20 mouse cellular contexts compared by ENCODE assay signal in genomic region chr2:154632203-154632780, GRCm38 (mm10). TPM values are rescaled to one million over a fixed set of nuclear protein-coding genes. Genes with fewer than 3 reads are reported as not detected.
DNase-seq lines count a peak whose midpoint lies in the region; ATAC-seq and TF ChIP-seq lines count a peak whose summit lies in the region.
"Had no signal": no experiment of that assay in that cellular context is flagged by ENCODE, and none has a peak within 500 bp of the region (broad histone marks: within the 10 kb centered on the region; RNA-seq: fewer than 3 reads in every experiment).

No protein-coding gene starts in this region.

- peaks cover 51% of the 10 kb centered on the region for H3K36me3 ChIP-seq in heart, embryonic 12.5 days
- no peaks in the 10 kb centered on the region for H3K36me3 ChIP-seq in liver, embryonic 11.5 days (ENCODE audit: control insufficient read depth, insufficient read depth, low read length)
- 0 out of 2 replicates have a peak, but pooled peaks cover 3% of the 10 kb centered on the region for H3K36me3 ChIP-seq in kidney, adult 2 months (ENCODE audit: control insufficient read depth, insufficient read depth, low read length)
- H3K36me3 ChIP-seq in midbrain, embryonic 15.5 days (replicated peaks): peaks cover 28% of the 10 kb centered on the region; the same call in 1 of the 2 replicates

- no peaks in the 10 kb centered on the region for H3K4me1 ChIP-seq in heart, embryonic 12.5 days (replicated peaks)
- peaks cover 3% of the 10 kb centered on the region; the same call in 1 of the 2 replicates for H3K4me1 ChIP-seq in bone marrow, adult 2 months (ENCODE audit: control insufficient read depth, insufficient read depth, low read length)
- peaks cover 23% of the 10 kb centered on the region for H3K4me1 ChIP-seq in liver, embryonic 11.5 days (replicated peaks; ENCODE audit: control insufficient read depth, insufficient read depth, low read length)
- H3K4me1 ChIP-seq in kidney, adult 2 months (ENCODE audit: control insufficient read depth, insufficient read depth, low read length): no peaks in the 10 kb centered on the region
- H3K4me1 ChIP-seq in midbrain, embryonic 15.5 days: no peaks in the 10 kb centered on the region
- H3K4me1 ChIP-seq: embryonic facial prominence, embryonic 12.5 days; hindbrain, embryonic 15.5 days had no signal

- H3K27me3 ChIP-seq in heart, embryonic 12.5 days (replicated peaks): no peaks in the 10 kb centered on the region
- no peaks in the 10 kb centered on the region for H3K27me3 ChIP-seq in liver, embryonic 11.5 days (replicated peaks; ENCODE audit: control insufficient read depth, insufficient read depth, low read length)
- H3K27me3 ChIP-seq in kidney, adult 2 months (replicated peaks; ENCODE audit: control insufficient read depth, insufficient read depth, low read length): no peaks in the 10 kb centered on the region
- H3K27me3 ChIP-seq in midbrain, embryonic 15.5 days (replicated peaks): no peaks in the 10 kb centered on the region
- H3K27me3 ChIP-seq: embryonic facial prominence, embryonic 12.5 days; hindbrain, embryonic 15.5 days had no signal

- TF ChIP-seq POLR2A in bone marrow, adult 2 months (IDR thresholded peaks at IDR 0.05; ENCODE audit: borderline replicate concordance, control insufficient read depth, low read depth, low read length): peak; percentile 54; the same call in 1 of the 2 replicates
- no peak for TF ChIP-seq POLR2A in kidney, adult 2 months (IDR thresholded peaks at IDR 0.05; ENCODE audit: low read depth, low read length)

- no peak overlapping the region for H3K4me2 ChIP-seq in heart, embryonic 12.5 days
- peak overlapping the region; percentile 65 for H3K4me2 ChIP-seq in liver, embryonic 11.5 days
- H3K4me2 ChIP-seq in midbrain, embryonic 15.5 days: no peak overlapping the region
- H3K4me2 ChIP-seq: embryonic facial prominence, embryonic 12.5 days; hindbrain, embryonic 15.5 days had no signal

- no peaks in the 10 kb centered on the region for H3K9me3 ChIP-seq in heart, embryonic 12.5 days (replicated peaks)
- no peaks in the 10 kb centered on the region for H3K9me3 ChIP-seq in liver, embryonic 11.5 days (ENCODE audit: control insufficient read depth, low read length)
- no peaks in the 10 kb centered on the region for H3K9me3 ChIP-seq in midbrain, embryonic 15.5 days
- H3K9me3 ChIP-seq: embryonic facial prominence, embryonic 12.5 days; hindbrain, embryonic 15.5 days had no signal

- H3K4me3 ChIP-seq in heart, embryonic 12.5 days: no peak overlapping the region
- H3K4me3 ChIP-seq in bone marrow, adult 2 months (replicated peaks; ENCODE audit: control insufficient read depth, low read depth, low read length): peak overlapping the region; percentile 52
- peak overlapping the region; percentile 53 for H3K4me3 ChIP-seq in liver, embryonic 11.5 days (ENCODE audit: low read depth, low read length)
- H3K4me3 ChIP-seq in kidney, adult 2 months (ENCODE audit: insufficient read depth, low read depth, low read length): no peak overlapping the region
- no peak overlapping the region for H3K4me3 ChIP-seq in midbrain, embryonic 15.5 days
- H3K4me3 ChIP-seq: embryonic facial prominence, embryonic 12.5 days; hindbrain, embryonic 15.5 days had no signal

- DNase-seq in heart, postnatal 36 days: no peak
- DNase-seq in liver, embryonic 11.5 days (ENCODE audit: low spot score): peak; percentile 64
- peak; percentile 72 to 79 for DNase-seq in spleen, postnatal 10 days (ENCODE audit: low spot score in 2 of 2)
- no peak for DNase-seq in urinary bladder, postnatal 36 days (ENCODE audit: low spot score in 2 of 2)
- DNase-seq in kidney, adult 2 months: no peak
- DNase-seq: adrenal gland, postnatal 10 days; B cell, adult 2 months; cerebellum, postnatal 36 days; kidney, adult 9 months; lung, adult 2 months had no signal

- peak overlapping the region; percentile 28; the same call in 1 of the 2 replicates for H3K27ac ChIP-seq in heart, embryonic 12.5 days (ENCODE audit: poor library complexity, severe bottlenecking)
- H3K27ac ChIP-seq in bone marrow, adult 2 months (ENCODE audit: control insufficient read depth, insufficient read depth, low read depth, low read length, poor library complexity): peak overlapping the region; percentile 90
- H3K27ac ChIP-seq in liver, embryonic 11.5 days (ENCODE audit: low read depth, low read length): peak overlapping the region; percentile 99
- H3K27ac ChIP-seq in kidney, adult 2 months (ENCODE audit: insufficient read depth, low read depth, low read length): no peak overlapping the region
- H3K27ac ChIP-seq in midbrain, embryonic 15.5 days: no peak overlapping the region
- H3K27ac ChIP-seq: embryonic facial prominence, embryonic 12.5 days; hindbrain, embryonic 15.5 days had no signal

- H3K9ac ChIP-seq in heart, embryonic 12.5 days: no peak overlapping the region
- H3K9ac ChIP-seq in liver, embryonic 11.5 days (ENCODE audit: low read depth, low read length): peak overlapping the region; percentile 78
- H3K9ac ChIP-seq in midbrain, embryonic 15.5 days: no peak overlapping the region
- H3K9ac ChIP-seq: embryonic facial prominence, embryonic 12.5 days; hindbrain, embryonic 15.5 days had no signal

- TF ChIP-seq CTCF in bone marrow, adult 2 months (IDR thresholded peaks at IDR 0.05; ENCODE audit: control insufficient read depth, insufficient read depth, low read length): no peak
- no peak for TF ChIP-seq CTCF in kidney, adult 2 months (conservative IDR thresholded peaks at IDR 0.05; ENCODE audit: insufficient read depth, insufficient read length, low read depth, low read length)

- ATAC-seq in heart, embryonic 12.5 days (ENCODE audit: insufficient number of reproducible peaks, low FRiP score): peak; percentile 87
- peak; percentile 89 for ATAC-seq in liver, embryonic 11.5 days (replicated peaks; ENCODE audit: low FRiP score)
- no peak for ATAC-seq in midbrain, embryonic 15.5 days (replicated peaks)
- ATAC-seq: forebrain, embryonic 14.5 days had no signal

- intact Hi-C loops in heart, postnatal 36 days (cut with DNase I): no loop called here

- WGBS in heart, embryonic 12.5 days: 76% methylated on average over 16 of the region's 16 CpGs
- 59% methylated on average over 16 of the region's 16 CpGs for WGBS in bone marrow, adult 2 months
- 56% methylated on average over 16 of the region's 16 CpGs for WGBS in liver, embryonic 11.5 days
- 88% methylated on average over 16 of the region's 16 CpGs for WGBS in kidney, adult 2 months
- WGBS in midbrain, embryonic 15.5 days: 94% methylated on average over 16 of the region's 16 CpGs

RNA-seq across cellular contexts. Expression of gene 4930519P11Rik, which starts 19.1 kb away (rescaled TPM):
- 0.64 TPM in 1 of 2 replicates, not detected in the other for polyA plus RNA-seq in heart, embryonic 12.5 days (2016; fragmentation: Nextera tagmentation; extraction: Ambion mirVana)
- total RNA-seq in heart, postnatal 36 days (2021): not detected
- polyA plus RNA-seq in bone marrow, adult 2 months (2011; ENCODE audit: insufficient read depth, insufficient read length, low replicate concordance, missing spikeins): not detected in 2 replicates
- polyA plus RNA-seq in liver, embryonic 11.5 days (2014; fragmentation: Nextera tagmentation; extraction: Ambion mirVana): not detected in 2 replicates
- polyA plus RNA-seq in kidney, adult 2 months (2012; rRNA removed): 0.57 and 0.86 TPM in 2 replicates
- 0.50 and 0.78 TPM in 2 replicates for polyA plus RNA-seq in midbrain, embryonic 15.5 days (2015; fragmentation: Nextera tagmentation; extraction: Ambion mirVana)
- total RNA-seq: adrenal gland, postnatal 10 days; gastrocnemius, adult 18-20 months; layer of hippocampus, adult 18-20 months; left cerebral cortex, postnatal 25 days had no signal
- polyA plus RNA-seq: heart, embryonic 14.5 days had no signal

RNA-seq across cellular contexts. Expression of gene Zfp341, which starts 19.2 kb away (rescaled TPM):
- 0.78 and 0.82 TPM in 2 replicates for polyA plus RNA-seq in heart, embryonic 12.5 days (2016; fragmentation: Nextera tagmentation; extraction: Ambion mirVana)
- total RNA-seq in heart, postnatal 36 days (2021): 1 to 10 TPM; 3.0 to 3.4 TPM
- polyA plus RNA-seq in bone marrow, adult 2 months (2011; ENCODE audit: insufficient read depth, insufficient read length, low replicate concordance, missing spikeins): 1.8 and 2.6 TPM in 2 replicates
- polyA plus RNA-seq in liver, embryonic 11.5 days (2014; fragmentation: Nextera tagmentation; extraction: Ambion mirVana): 1.3 and 1.5 TPM in 2 replicates
- polyA plus RNA-seq in kidney, adult 2 months (2012; rRNA removed): 4.9 and 5.3 TPM in 2 replicates
- polyA plus RNA-seq in midbrain, embryonic 15.5 days (2015; fragmentation: Nextera tagmentation; extraction: Ambion mirVana): 2.6 and 3.1 TPM in 2 replicates

RNA-seq across cellular contexts. Expression of gene Chmp4b, which starts 19.2 kb away (rescaled TPM):
- 23.3 and 24.4 TPM in 2 replicates for polyA plus RNA-seq in heart, embryonic 12.5 days (2016; fragmentation: Nextera tagmentation; extraction: Ambion mirVana)
- total RNA-seq in heart, postnatal 36 days (2021): 100 to 1,000 TPM; 113 to 124 TPM
- 132 and 162 TPM in 2 replicates for polyA plus RNA-seq in bone marrow, adult 2 months (2011; ENCODE audit: insufficient read depth, insufficient read length, low replicate concordance, missing spikeins)
- 9.3 and 10.9 TPM in 2 replicates for polyA plus RNA-seq in liver, embryonic 11.5 days (2014; fragmentation: Nextera tagmentation; extraction: Ambion mirVana)
- polyA plus RNA-seq in kidney, adult 2 months (2012; rRNA removed): 71.9 and 102 TPM in 2 replicates
- 27.9 and 28.4 TPM in 2 replicates for polyA plus RNA-seq in midbrain, embryonic 15.5 days (2015; fragmentation: Nextera tagmentation; extraction: Ambion mirVana)

RNA-seq across cellular contexts. Expression of gene Pxmp4, which starts 28.8 kb away (rescaled TPM):
- 18.9 and 20.5 TPM in 2 replicates for polyA plus RNA-seq in heart, embryonic 12.5 days (2016; fragmentation: Nextera tagmentation; extraction: Ambion mirVana)
- 10 to 100 TPM; 27.8 to 28.3 TPM for total RNA-seq in heart, postnatal 36 days (2021)
- polyA plus RNA-seq in bone marrow, adult 2 months (2011; ENCODE audit: insufficient read depth, insufficient read length, low replicate concordance, missing spikeins): 11.3 and 12.1 TPM in 2 replicates
- 25.2 and 25.6 TPM in 2 replicates for polyA plus RNA-seq in liver, embryonic 11.5 days (2014; fragmentation: Nextera tagmentation; extraction: Ambion mirVana)
- 118 and 138 TPM in 2 replicates for polyA plus RNA-seq in kidney, adult 2 months (2012; rRNA removed)
- 15.7 and 15.9 TPM in 2 replicates for polyA plus RNA-seq in midbrain, embryonic 15.5 days (2015; fragmentation: Nextera tagmentation; extraction: Ambion mirVana)

Comparison
In these comparisons a context has a peak if more than half of its experiments do, and no peak if none do; other contexts are left out.
1. H3K27ac ChIP-seq: peak in heart, embryonic 12.5 days (single experiment), bone marrow, adult 2 months (single experiment) and liver, embryonic 11.5 days (single experiment); none in kidney, adult 2 months (single experiment) and midbrain, embryonic 15.5 days (single experiment).
2. H3K4me3 ChIP-seq: peak in bone marrow, adult 2 months (single experiment) and liver, embryonic 11.5 days (single experiment); none in heart, embryonic 12.5 days (single experiment), kidney, adult 2 months (single experiment) and midbrain, embryonic 15.5 days (single experiment).
3. DNase-seq: peak in liver, embryonic 11.5 days (single experiment) and spleen, postnatal 10 days (2 of 2); none in heart, postnatal 36 days (0 of 2), urinary bladder, postnatal 36 days (0 of 2) and kidney, adult 2 months (single experiment).